Mouse (Mus musculus): ENCODE measurements around the gene Acy3. TPM values are rescaled to one million over a fixed set of nuclear protein-coding genes. Genes with fewer than 3 reads are reported as not detected.

Acy3 gene
- 6.1 and 7.0 TPM in 2 replicates for polyA plus RNA-seq (2015; fragmentation: Nextera tagmentation; extraction: Ambion mirVana)

GRCm38 (mm10) chr19:3986334-3986733 is at the start of gene Acy3:
TSS of gene Acy3 (plus strand) at chr19:3986570.

GRCm38 (mm10) chr19:3958470-3958869 is 27.9 kb upstream of the Acy3 start, which contains the start of gene Aldh3b3:
TSS of gene Aldh3b3 (plus strand) at chr19:3958645.

GRCm38 (mm10) chr19:3972229-3972628 is 14.1 kb upstream of the Acy3 start, which contains the start of gene Aldh3b2:
TSS of gene Aldh3b2 (plus strand) at chr19:3972328.

GRCm38 (mm10) chr19:3992416-3992815 is 6.0 kb downstream of the Acy3 start, which contains the start of gene Tbx10:
TSS of gene Tbx10 (plus strand) at chr19:3992752.

DNA sequence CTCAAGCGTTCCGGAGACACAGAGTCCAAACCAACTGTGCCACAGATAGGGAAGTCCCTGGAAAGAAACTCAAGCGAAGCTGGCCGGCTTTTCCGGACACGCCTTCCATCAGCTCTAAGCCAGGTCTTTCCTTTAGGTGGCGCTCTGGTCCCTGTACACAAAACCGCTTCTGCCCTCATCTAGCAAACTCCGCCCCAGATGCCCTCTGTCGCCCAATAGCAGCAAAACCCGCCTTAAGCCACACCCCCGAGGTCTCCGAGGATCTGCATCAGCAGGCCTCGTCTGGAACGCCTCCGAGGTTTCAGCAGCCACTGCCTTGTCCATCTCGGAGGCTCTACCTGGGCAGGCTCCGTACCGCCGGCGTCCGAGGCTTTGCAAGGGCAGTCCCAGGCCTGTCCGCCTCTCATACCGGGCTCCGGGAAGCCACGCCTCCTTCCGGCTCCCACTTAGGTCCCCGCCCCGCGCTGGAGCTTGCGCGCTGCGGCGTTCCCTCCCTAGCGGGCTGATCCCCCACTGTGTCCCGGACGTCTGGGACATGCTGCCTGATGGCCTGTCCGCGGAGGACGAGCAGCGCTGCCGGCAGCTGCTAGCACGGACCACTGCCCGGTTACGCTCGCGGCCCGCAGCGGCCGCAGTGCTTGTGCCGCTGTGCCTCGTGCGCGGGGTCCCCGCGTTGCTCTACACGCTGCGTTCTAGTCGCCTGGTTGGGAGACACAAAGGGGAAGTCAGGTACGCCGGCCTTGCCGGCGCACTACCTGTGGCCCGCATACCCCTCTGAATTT is 13.9 kb downstream of the Acy3 start, which contains the start of the genes Nudt8 and Gm49405:
Gene Nudt8, plus strand, starts transcription at position 462 of the 782 bp plus-strand sequence.
Gene Gm49405, plus strand, starts transcription at position 508 of the 782 bp plus-strand sequence.

DNA sequence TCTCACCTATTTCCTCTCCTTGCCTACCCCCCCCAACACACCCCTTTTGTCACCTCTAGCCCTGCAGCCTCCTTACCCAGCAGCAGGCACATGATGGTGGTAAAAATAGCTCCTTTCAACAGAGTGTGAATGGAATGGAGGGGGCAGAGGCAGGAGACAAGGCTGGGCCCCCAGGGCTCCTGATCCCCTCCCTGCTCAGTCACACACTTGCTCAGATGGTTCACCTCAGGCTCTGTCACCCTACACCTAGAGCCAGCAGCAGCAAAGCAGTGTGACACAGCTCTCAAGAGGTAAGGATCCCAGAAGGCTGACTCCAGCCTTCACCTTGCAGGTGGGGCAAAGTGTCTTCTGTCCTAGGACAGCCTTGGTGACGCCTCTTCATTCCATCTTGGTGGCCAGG is 16.7 kb downstream of the Acy3 start, which contains the start of gene Doc2g:
Gene Doc2g, plus strand, starts transcription at position 202 of the 400 bp plus-strand sequence.

DNA sequence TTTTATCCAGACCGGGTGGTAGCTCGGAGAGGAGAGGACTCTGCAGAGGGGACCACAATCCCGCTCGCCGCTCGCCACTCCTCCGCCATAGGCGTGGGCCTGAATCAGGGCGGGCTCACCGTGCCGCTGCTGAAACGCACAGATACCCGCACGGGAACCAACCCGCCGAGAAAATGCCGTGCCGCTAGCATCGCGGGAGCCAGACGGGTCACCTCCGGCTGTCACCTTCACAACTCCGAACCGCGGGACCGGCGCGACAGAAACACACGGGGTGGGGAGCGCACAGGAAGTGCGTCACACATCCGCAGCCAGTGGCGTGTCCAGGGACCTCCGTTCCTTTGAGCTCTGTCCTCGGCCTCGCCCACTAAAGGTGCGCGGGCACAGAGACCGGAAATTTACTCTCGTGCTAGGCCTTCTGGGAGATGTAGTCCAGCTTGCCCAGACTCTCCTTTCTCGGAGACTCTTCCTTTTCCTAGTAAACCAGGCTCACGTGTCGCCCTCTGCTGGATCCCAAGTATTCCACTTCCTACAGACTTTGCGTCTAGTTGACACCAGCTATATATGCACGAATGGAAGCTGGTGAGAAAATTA is 26.2 kb downstream of the Acy3 start, which contains the start of gene Ndufv1:
Gene Ndufv1, minus strand, starts transcription at position 375 of the 591 bp plus-strand sequence.

GRCm38 (mm10) chr19:4037788-4038232 is 51.4 kb downstream of the Acy3 start, which contains the start of gene Gstp1:
TSS of gene Gstp1 (minus strand) at chr19:4037985.

Other genes with a start within 250 kb of the Acy3 start
- gene Kmt5b, start 219.1 kb upstream of the Acy3 start, polyA plus RNA-seq (2015; fragmentation: Nextera tagmentation; extraction: Ambion mirVana): 14.4 and 15.2 TPM in 2 replicates
- 21.8 and 25.8 TPM in 2 replicates for gene Chka, start 134.8 kb upstream of the Acy3 start, polyA plus RNA-seq (2015; fragmentation: Nextera tagmentation; extraction: Ambion mirVana)
- 18.2 and 23.2 TPM in 2 replicates for gene Tcirg1, start 79.4 kb upstream of the Acy3 start, polyA plus RNA-seq (2015; fragmentation: Nextera tagmentation; extraction: Ambion mirVana)
- 279 and 309 TPM in 2 replicates for gene Ndufs8, start 73.8 kb upstream of the Acy3 start, polyA plus RNA-seq (2015; fragmentation: Nextera tagmentation; extraction: Ambion mirVana)
- 3.3 and 8.6 TPM in 2 replicates for gene Aldh3b1, start 56.8 kb upstream of the Acy3 start, polyA plus RNA-seq (2015; fragmentation: Nextera tagmentation; extraction: Ambion mirVana)
- gene Unc93b1, start 51.4 kb upstream of the Acy3 start, polyA plus RNA-seq (2015; fragmentation: Nextera tagmentation; extraction: Ambion mirVana): 21.7 and 32.0 TPM in 2 replicates
- 0.29 and 0.30 TPM in 2 replicates for gene Aldh3b3, start 27.9 kb upstream of the Acy3 start, polyA plus RNA-seq (2015; fragmentation: Nextera tagmentation; extraction: Ambion mirVana)
- gene Aldh3b2, start 14.2 kb upstream of the Acy3 start, polyA plus RNA-seq (2015; fragmentation: Nextera tagmentation; extraction: Ambion mirVana): 122 and 144 TPM in 2 replicates
- 0.11 TPM in 1 of 2 replicates, not detected in the other for gene Tbx10, start 6.2 kb downstream of the Acy3 start, polyA plus RNA-seq (2015; fragmentation: Nextera tagmentation; extraction: Ambion mirVana)
- 29.1 and 36.0 TPM in 2 replicates for gene Nudt8, start 14.0 kb downstream of the Acy3 start, polyA plus RNA-seq (2015; fragmentation: Nextera tagmentation; extraction: Ambion mirVana)
- 0.82 and 1.3 TPM in 2 replicates for gene Gm49405, start 14.1 kb downstream of the Acy3 start, polyA plus RNA-seq (2015; fragmentation: Nextera tagmentation; extraction: Ambion mirVana)
- gene Doc2g, start 16.7 kb downstream of the Acy3 start, polyA plus RNA-seq (2015; fragmentation: Nextera tagmentation; extraction: Ambion mirVana): 1.5 and 2.1 TPM in 2 replicates
- gene Ndufv1, start 26.2 kb downstream of the Acy3 start, polyA plus RNA-seq (2015; fragmentation: Nextera tagmentation; extraction: Ambion mirVana): 170 and 175 TPM in 2 replicates
- 432 and 441 TPM in 2 replicates for gene Gstp1, start 51.4 kb downstream of the Acy3 start, polyA plus RNA-seq (2015; fragmentation: Nextera tagmentation; extraction: Ambion mirVana)
- 21.6 and 25.1 TPM in 2 replicates for gene Gstp2, start 59.5 kb downstream of the Acy3 start, polyA plus RNA-seq (2015; fragmentation: Nextera tagmentation; extraction: Ambion mirVana)
- 0.33 and 0.52 TPM in 2 replicates for gene Gstp3, start 73.0 kb downstream of the Acy3 start, polyA plus RNA-seq (2015; fragmentation: Nextera tagmentation; extraction: Ambion mirVana)
- not detected in 2 replicates for gene Cabp2, start 95.0 kb downstream of the Acy3 start, polyA plus RNA-seq (2015; fragmentation: Nextera tagmentation; extraction: Ambion mirVana)
- 75.9 and 93.8 TPM in 2 replicates for gene Cdk2ap2, start 110.6 kb downstream of the Acy3 start, polyA plus RNA-seq (2015; fragmentation: Nextera tagmentation; extraction: Ambion mirVana)
- 10.2 and 13.2 TPM in 2 replicates for gene Pitpnm1, start 113.4 kb downstream of the Acy3 start, polyA plus RNA-seq (2015; fragmentation: Nextera tagmentation; extraction: Ambion mirVana)
- gene Aip, start 139.3 kb downstream of the Acy3 start, polyA plus RNA-seq (2015; fragmentation: Nextera tagmentation; extraction: Ambion mirVana): 76.9 and 77.9 TPM in 2 replicates
- gene Gpr152, start 153.2 kb downstream of the Acy3 start, polyA plus RNA-seq (2015; fragmentation: Nextera tagmentation; extraction: Ambion mirVana): not detected in 2 replicates
- gene Cabp4, start 157.5 kb downstream of the Acy3 start, polyA plus RNA-seq (2015; fragmentation: Nextera tagmentation; extraction: Ambion mirVana): 0.28 and 0.41 TPM in 2 replicates
- gene Coro1b, start 162.0 kb downstream of the Acy3 start, polyA plus RNA-seq (2015; fragmentation: Nextera tagmentation; extraction: Ambion mirVana): 130 and 133 TPM in 2 replicates
- 0.54 and 0.65 TPM in 2 replicates for gene Ptprcap, start 167.0 kb downstream of the Acy3 start, polyA plus RNA-seq (2015; fragmentation: Nextera tagmentation; extraction: Ambion mirVana)
- 28.6 and 31.4 TPM in 2 replicates for gene Rps6kb2, start 176.8 kb downstream of the Acy3 start, polyA plus RNA-seq (2015; fragmentation: Nextera tagmentation; extraction: Ambion mirVana)
- 5.8 and 7.8 TPM in 2 replicates for gene Carns1, start 188.9 kb downstream of the Acy3 start, polyA plus RNA-seq (2015; fragmentation: Nextera tagmentation; extraction: Ambion mirVana)
- gene Tbc1d10c, start 204.7 kb downstream of the Acy3 start, polyA plus RNA-seq (2015; fragmentation: Nextera tagmentation; extraction: Ambion mirVana): 1.3 and 1.5 TPM in 2 replicates
- 476 and 486 TPM in 2 replicates for gene Ppp1ca, start 205.5 kb downstream of the Acy3 start, polyA plus RNA-seq (2015; fragmentation: Nextera tagmentation; extraction: Ambion mirVana)
- gene Rad9a, start 215.1 kb downstream of the Acy3 start, polyA plus RNA-seq (2015; fragmentation: Nextera tagmentation; extraction: Ambion mirVana): 12.6 and 15.8 TPM in 2 replicates
- 1.8 TPM in 2 replicates for gene Clcf1, start 227.7 kb downstream of the Acy3 start, polyA plus RNA-seq (2015; fragmentation: Nextera tagmentation; extraction: Ambion mirVana)
- not detected in 2 replicates for gene AC109138.7, start 227.8 kb downstream of the Acy3 start, polyA plus RNA-seq (2015; fragmentation: Nextera tagmentation; extraction: Ambion mirVana)
- gene Pold4, start 245.3 kb downstream of the Acy3 start, polyA plus RNA-seq (2015; fragmentation: Nextera tagmentation; extraction: Ambion mirVana): 44.5 and 63.8 TPM in 2 replicates